Comparison of ENCODE assay signal across 15 mouse cellular contexts in genomic region chr3:107128421-107128820, GRCm38 (mm10). TPM values are rescaled to one million over a fixed set of nuclear protein-coding genes. Genes with fewer than 3 reads are reported as not detected.
DNase-seq lines count a peak whose midpoint lies in the region; TF ChIP-seq lines count a peak whose summit lies in the region.
"Had no signal": no experiment of that assay in that cellular context is flagged by ENCODE, and none has a peak within 500 bp of the region (broad histone marks: within the 10 kb centered on the region; RNA-seq: fewer than 3 reads in every experiment).

No protein-coding gene starts in this region.

- no peaks in the 10 kb centered on the region for H3K27me3 ChIP-seq in small intestine, adult 2 months (ENCODE audit: control insufficient read depth, insufficient read depth, low read length)
- H3K27me3 ChIP-seq: kidney, embryonic 15.5 days; limb, embryonic 12.5 days had no signal

- WGBS in small intestine, adult 2 months, result 46% methylated on average over 3 of the region's 3 CpGs

- TF ChIP-seq POLR2A in small intestine, adult 2 months (IDR thresholded peaks at IDR 0.05; ENCODE audit: low read depth, low read length), result no peak

- H3K27ac ChIP-seq in small intestine, adult 2 months (ENCODE audit: insufficient read depth, low read depth, low read length), result peak overlapping the region; percentile 9; the same call in 1 of the 2 replicates
- H3K27ac ChIP-seq: kidney, embryonic 15.5 days; limb, embryonic 12.5 days had no signal

- H3K36me3 ChIP-seq in small intestine, adult 2 months (ENCODE audit: control insufficient read depth, insufficient read depth, low read length), result no peaks in the 10 kb centered on the region
- H3K36me3 ChIP-seq: kidney, embryonic 15.5 days; limb, embryonic 12.5 days had no signal

- DNase-seq in left cerebral cortex, adult 11 months (ENCODE audit: low spot score), result peak; percentile 57
- no peak for DNase-seq in left cerebral cortex, postnatal 4 days
- DNase-seq in layer of hippocampus, adult 9-11 months, result peak; percentile 83
- DNase-seq in lung, postnatal 10 days, result peak; percentile 65
- no peak for DNase-seq in ovary, postnatal 14 days (ENCODE audit: low spot score)
- no peak for DNase-seq in urinary bladder, postnatal 25 days (ENCODE audit: low spot score)
- DNase-seq in kidney, postnatal 36 days, result no peak
- DNase-seq: cerebellum, postnatal 10 days; heart, postnatal 4 days had no signal

- TF ChIP-seq CTCF in small intestine, adult 2 months (IDR thresholded peaks at IDR 0.05; ENCODE audit: extremely low read depth, insufficient read length, insufficient replicate concordance, low read depth, low read length), result no peak

- no peaks in the 10 kb centered on the region for H3K4me1 ChIP-seq in small intestine, adult 2 months (ENCODE audit: control insufficient read depth, insufficient read depth, insufficient read length, low read length)
- H3K4me1 ChIP-seq: kidney, embryonic 15.5 days; limb, embryonic 12.5 days had no signal

- H3K4me3 ChIP-seq in small intestine, adult 2 months (ENCODE audit: low read depth, low read length), result no peak overlapping the region
- H3K4me3 ChIP-seq: kidney, embryonic 15.5 days; limb, embryonic 12.5 days had no signal

- intact Hi-C loops in left cerebral cortex, postnatal 4 days (cut with DNase I), result no loop called here

RNA-seq across cellular contexts. Expression of gene Kcna2, which starts 27.5 kb away (rescaled TPM):
- total RNA-seq in left cerebral cortex, postnatal 4 days (2021), result 10 to 100 TPM; 21.6 to 21.8 TPM
- polyA plus RNA-seq in small intestine, adult 2 months (2012; rRNA removed), result 0.46 and 0.48 TPM in 2 replicates
- total RNA-seq: monocyte, adult 5-6 weeks had no signal

RNA-seq across cellular contexts. Expression of gene Kcna10, which starts 54.4 kb away (rescaled TPM):
- total RNA-seq in left cerebral cortex, postnatal 4 days (2021), result under 1 TPM in 1 of 2 experiments, not detected in 1; 0.54 TPM
- polyA plus RNA-seq in small intestine, adult 2 months (2012; rRNA removed), result not detected in 2 replicates
- total RNA-seq: heart, postnatal 4 days; monocyte, adult 5-6 weeks had no signal
- polyA plus RNA-seq: gonadal fat pad, adult 2 months; kidney, embryonic 15.5 days; limb, embryonic 12.5 days; stomach, embryonic 14.5 days had no signal

Comparison
In these comparisons a context has a peak if more than half of its experiments do, and no peak if none do; other contexts are left out.
1. DNase-seq: peak in left cerebral cortex, adult 11 months (single experiment), layer of hippocampus, adult 9-11 months (single experiment) and lung, postnatal 10 days (single experiment); none in left cerebral cortex, postnatal 4 days (single experiment), ovary, postnatal 14 days (single experiment), urinary bladder, postnatal 25 days (single experiment) and kidney, postnatal 36 days (0 of 2).